Mouse (Mus musculus) lung, adult 2 months (tissue): ENCODE measurements around the gene Rab20.

ENCODE experiments used
- CTCF ChIP-seq: fragments of 200-500 bp; IDR thresholded peaks from 2 replicates; pipeline ENCODE4 v1.5.1; 2011; ENCODE audit warnings: mild to moderate bottlenecking, low read length, control low read depth; ENCODE audit not compliant: insufficient read depth
- POLR2A ChIP-seq: fragments of 200-500 bp; IDR thresholded peaks from 2 replicates; pipeline ENCODE4 v1.6.1; 2011; ENCODE audit warnings: low read depth, mild to moderate bottlenecking, control low read depth, low read length, borderline replicate concordance; ENCODE audit errors: extremely low read depth

DNA sequence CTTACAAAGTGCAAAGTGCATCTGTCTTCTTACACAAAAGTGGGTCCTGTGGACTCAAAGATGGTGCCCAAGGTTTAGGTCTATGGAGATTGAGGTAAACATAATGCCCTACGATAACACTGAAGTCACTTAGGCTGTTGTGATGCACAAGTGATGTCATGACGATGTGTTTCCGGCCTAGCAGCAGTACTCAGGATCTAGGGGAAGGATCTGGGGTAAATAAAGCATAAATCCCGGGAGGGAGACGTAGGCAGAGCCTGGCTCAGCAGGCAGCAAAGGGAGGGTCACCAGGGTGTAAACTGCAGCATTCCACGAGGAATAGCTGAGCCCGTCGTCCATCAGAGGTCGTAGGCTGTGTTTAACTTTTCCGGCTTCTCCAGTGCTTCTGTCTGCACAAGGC, 30.4 kb upstream of the Rab20 start:
- TF ChIP-seq POLR2A, result no peak
- no peak for TF ChIP-seq CTCF
